Mouse (Mus musculus): Measurements from ENCODE around the gene 1700016C15Rik.

DNA sequence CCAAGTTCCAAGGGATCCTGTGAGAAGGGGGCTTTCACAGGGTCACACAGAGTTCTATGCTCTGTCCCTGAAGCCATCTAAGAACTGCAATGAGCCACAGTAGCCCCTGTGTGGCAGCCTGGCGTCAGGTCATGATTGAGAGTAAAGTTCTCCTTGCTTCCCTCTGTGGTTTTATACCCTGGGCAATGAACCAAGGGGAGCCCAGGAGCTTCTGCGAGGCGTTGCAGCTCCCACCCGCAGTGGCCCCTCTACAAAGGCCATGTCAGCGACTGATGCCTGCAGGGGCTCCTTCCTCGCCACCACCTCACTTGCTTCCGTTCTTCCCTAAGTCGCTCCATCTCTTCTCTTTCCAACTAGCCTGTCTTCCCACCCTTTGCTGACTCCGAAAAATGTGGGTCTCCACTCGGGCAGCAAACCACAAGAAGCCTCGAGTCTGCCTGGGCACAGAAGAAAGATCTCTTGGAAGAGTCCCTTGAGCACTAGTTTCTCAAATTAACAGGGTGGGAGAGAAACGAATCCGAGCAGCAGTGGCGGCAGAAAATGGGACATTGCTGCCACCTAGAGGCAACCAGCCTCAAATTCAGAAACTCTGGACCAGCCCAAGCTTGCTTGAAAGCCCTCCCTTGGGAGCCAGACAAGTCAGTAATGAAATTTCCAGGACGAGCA lies 27.0 kb upstream of the 1700016C15Rik start:
- peak; percentile 81 for TF ChIP-seq CTCF (IDR thresholded peaks at IDR 0.05)
- TF ChIP-seq EP300 (IDR thresholded peaks at IDR 0.05; ENCODE audit: insufficient read depth, low read depth, low read length) = 0 out of 2 replicates have a peak, but pooled peaks have one; percentile 30
- no peak for TF ChIP-seq POLR2A (IDR thresholded peaks at IDR 0.05; ENCODE audit: insufficient read depth, low read depth, low read length)

Data from heart, adult 2 months (tissue).